Mouse (Mus musculus) 3134 (cell line): Measurements from ENCODE around the gene Gm49336.

Source experiments
- DNase-seq: peaks from one replicate; pipeline ENCODE4 v3.0.0-alpha.2; 2011; ENCODE audit warnings: low spot score; ENCODE audit not compliant: insufficient read length; ENCODE audit errors: extremely low read depth

Gene Gm49336

DNA sequence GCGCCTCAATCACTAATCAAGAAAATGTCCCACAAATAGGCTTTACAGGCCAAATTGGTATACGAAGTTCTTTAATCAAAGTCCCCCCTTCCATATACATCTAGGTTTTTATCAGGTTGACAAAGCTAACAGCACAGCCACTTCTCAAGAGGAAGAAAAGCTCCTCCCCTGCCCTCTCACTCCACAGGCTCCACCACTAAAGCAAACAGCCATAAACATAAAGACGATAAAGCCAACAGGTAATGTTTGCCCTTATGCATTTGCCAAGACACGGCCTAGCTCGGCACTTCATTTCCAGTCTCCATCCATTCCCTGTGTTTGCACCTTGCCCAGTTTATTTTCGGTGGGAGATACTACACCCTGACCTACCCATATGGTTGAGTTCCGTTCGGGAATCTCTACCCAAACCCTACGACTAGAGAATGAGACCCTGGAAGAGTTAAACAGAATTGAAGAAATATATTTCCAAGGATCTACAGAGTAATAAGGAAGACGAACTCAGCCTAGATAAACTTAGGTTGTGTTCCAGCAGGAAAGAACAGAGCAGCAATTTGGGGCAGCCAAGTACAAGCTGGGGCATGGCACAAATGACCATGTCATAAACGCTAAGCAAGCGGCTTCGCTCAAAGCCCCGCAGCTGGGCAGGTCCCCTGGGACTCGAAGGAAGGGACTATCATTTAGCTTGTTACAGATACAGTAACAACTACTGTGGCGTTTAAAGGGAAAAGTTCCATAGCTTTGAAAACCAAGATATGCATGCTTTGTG is 80.3 kb downstream of the Gm49336 start:
- no peak for DNase-seq

DNA sequence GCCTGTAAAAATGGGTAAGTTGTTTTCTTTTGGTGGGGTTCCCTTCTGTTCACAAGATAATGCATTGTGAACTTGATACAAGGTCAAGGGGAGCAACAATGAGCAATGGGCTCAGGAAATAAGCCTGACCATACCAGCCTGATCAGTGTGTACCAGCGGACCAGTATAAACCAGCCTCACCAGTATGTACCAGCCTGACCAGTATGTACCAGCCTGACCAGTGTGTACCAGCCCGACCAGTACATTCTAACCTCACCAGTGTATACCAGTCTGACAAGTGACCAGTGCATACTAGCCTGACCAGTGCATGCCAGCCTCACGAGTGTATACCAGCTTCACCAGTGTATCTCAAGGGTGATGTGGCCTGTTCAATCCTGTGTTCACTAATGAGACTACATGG is 87.9 kb downstream of the Gm49336 start:
- DNase-seq = no peak
